Mouse (Mus musculus) stomach, embryonic 14.5 days (tissue): ENCODE measurements around the gene Tm9sf2. TPM values are rescaled to one million over a fixed set of nuclear protein-coding genes. Genes with fewer than 3 reads are reported as not detected.

Experiments used
- polyA plus RNA-seq: library from polyadenylated mRNA; unstranded; fragments of >200 nt; fragmentation: Nextera tagmentation; extraction: Ambion mirVana; gene quantifications from 2 replicates; pipeline ENCODE4 v1.2.1, GENCODE M21; 2014

Gene Tm9sf2
- polyA plus RNA-seq, 1 experiment from 2014 or later = 166 TPM

Other genes starting within 250 kb of the Tm9sf2 start
- 67.7 and 72.3 TPM in 2 replicates for gene Ubac2, start 228.4 kb upstream of the Tm9sf2 start, polyA plus RNA-seq
- gene Gpr18, start 191.3 kb upstream of the Tm9sf2 start, polyA plus RNA-seq = 0.50 and 1.1 TPM in 2 replicates
- 4.5 and 5.5 TPM in 2 replicates for gene Gpr183, start 141.8 kb upstream of the Tm9sf2 start, polyA plus RNA-seq
- gene Timm8a2, start 72.4 kb upstream of the Tm9sf2 start, polyA plus RNA-seq = not detected in 2 replicates
- 27.0 and 27.5 TPM in 2 replicates for gene Clybl, start 74.7 kb downstream of the Tm9sf2 start, polyA plus RNA-seq